Mouse (Mus musculus) liver, adult 2 months (tissue): ENCODE results near the gene Satb2.

ENCODE experiments used
- CTCF ChIP-seq: fragments of 200-500 bp; IDR thresholded peaks from 2 replicates; pipeline ENCODE4 v1.5.1; 2011; ENCODE audit warnings: low read depth, low read length, control low read depth
- POLR2A ChIP-seq: fragments of 200-500 bp; IDR thresholded peaks from 2 replicates; pipeline ENCODE4 v1.6.1; 2011; ENCODE audit warnings: low read length, control low read depth; ENCODE audit not compliant: insufficient read depth; ENCODE audit errors: extremely low read depth

- TF ChIP-seq CTCF (no peak), POLR2A (no peak)
Observed at GRCm38 (mm10) chr1:56857202-56857601, 121.2 kb downstream of the Satb2 start.
